Mouse (Mus musculus) stomach, postnatal 0 days (tissue): ENCODE measurements around the gene Hist1h3g. TPM values are rescaled to one million over a fixed set of nuclear protein-coding genes. Genes with fewer than 3 reads are reported as not detected.

ENCODE experiments used
- ATAC-seq: fragments of 200-750 bp; cut with Nextera tagmentation; 2 replicates; pipeline ENCODE4 v1.8.0; 2017; ENCODE audit not compliant: low FRiP score, low TSS enrichment
- DNase-seq: peaks from one replicate; pipeline ENCODE4 v3.0.0-alpha.2; 2016; ENCODE audit warnings: low spot score
- H3K27ac ChIP-seq: fragments of 300-500 bp; sonication (generic); replicated peaks from 2 replicates; pipeline ENCODE4 v1.5.1; 2014; ENCODE audit warnings: mild to moderate bottlenecking, control low read depth
- H3K27me3 ChIP-seq: fragments of 300-500 bp; sonication (generic); 2 replicates; pipeline ENCODE4 v1.6.1; 2014; ENCODE audit warnings: low read length; ENCODE audit not compliant: control insufficient read depth, insufficient read depth
- H3K36me3 ChIP-seq: fragments of 300-500 bp; sonication (generic); 2 replicates; pipeline ENCODE4 v1.6.1; 2014; ENCODE audit warnings: low read length, mixed read lengths; ENCODE audit not compliant: control insufficient read depth, insufficient read depth
- H3K4me1 ChIP-seq: fragments of 300-500 bp; sonication (generic); replicated peaks from 2 replicates; pipeline ENCODE4 v1.6.1; 2014; ENCODE audit warnings: antibody characterized with exemption; ENCODE audit not compliant: control insufficient read depth, insufficient read depth
- H3K4me2 ChIP-seq: fragments of 300-500 bp; sonication (generic); replicated peaks from 2 replicates; pipeline ENCODE4 v1.6.1; 2014; ENCODE audit warnings: low read depth, mild to moderate bottlenecking, control low read depth, moderate library complexity
- H3K4me3 ChIP-seq: fragments of 300-500 bp; sonication (generic); 2 replicates; pipeline ENCODE4 v1.5.1; 2014; ENCODE audit warnings: low read depth, low read length, control low read depth
- H3K9ac ChIP-seq: fragments of 300-500 bp; sonication (generic); 2 replicates; pipeline ENCODE4 v1.6.1; 2014; ENCODE audit warnings: mild to moderate bottlenecking, low read length, control low read depth, mixed read lengths
- H3K9me3 ChIP-seq: fragments of 300-500 bp; sonication (generic); 2 replicates; pipeline ENCODE4 v1.6.1; 2016; ENCODE audit warnings: low read length; ENCODE audit not compliant: control insufficient read depth
- CTCF ChIP-seq: IDR thresholded peaks from 2 replicates; pipeline ENCODE4 v1.5.1; 2016; ENCODE audit warnings: antibody characterized with exemption, low read depth, mild to moderate bottlenecking, moderate library complexity
- EP300 ChIP-seq: optimal IDR thresholded peaks from 2 replicates; pipeline ENCODE3; 2016; ENCODE audit warnings: antibody characterized with exemption
- WGBS: fragments of 180-500 bp; shearing (Covaris S2); extraction: QIAGEN DNeasy Blood & Tissue Kit; methylation state at CpG from one replicate; pipeline ENCODE4 v1.1.7; 2014; 5-methylcytosine and 5-hydroxymethylcytosine counted together
- polyA plus RNA-seq: library from polyadenylated mRNA; unstranded; fragments of >200 nt; fragmentation: Nextera tagmentation; extraction: Ambion mirVana; gene quantifications from 2 replicates; pipeline ENCODE4 v1.2.1, GENCODE M21; 2015

The Hist1h3g gene
- polyA plus RNA-seq, 1 experiment from 2014 or later: 3.4 TPM

DNA sequence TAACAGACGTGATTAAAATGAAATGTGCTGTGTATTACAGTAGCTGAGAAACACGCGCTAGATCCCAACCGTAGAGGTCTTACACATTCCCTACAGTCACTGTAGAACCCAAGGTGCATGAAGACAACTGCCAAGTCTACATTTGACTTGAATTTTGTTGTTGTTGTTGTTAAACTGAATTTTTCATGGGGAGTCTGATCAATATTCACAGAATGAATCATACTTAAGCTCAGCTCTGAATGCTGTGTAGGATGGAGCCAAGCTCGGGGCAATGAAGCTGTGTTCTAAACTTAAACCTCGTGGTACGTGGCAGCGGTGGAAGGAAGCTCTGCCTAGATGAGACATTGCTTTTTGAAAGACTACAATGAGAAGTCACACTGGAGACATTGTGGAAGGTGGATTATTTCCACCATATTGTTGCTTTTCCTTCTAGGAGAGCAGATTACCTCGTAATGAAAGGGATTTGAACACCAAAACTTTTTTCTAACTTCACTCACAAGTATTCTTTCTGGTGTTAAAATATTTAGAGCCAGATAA, 33.1 kb upstream of the Hist1h3g start:
- no peak overlapping the region for H3K9ac ChIP-seq
- no peak for DNase-seq
- no peak overlapping the region for H3K4me3 ChIP-seq
- H3K4me1 ChIP-seq: 0 out of 2 replicates have a peak, but pooled peaks cover 2% of the 10 kb centered on the region
- TF ChIP-seq CTCF (no peak), EP300 (no peak)
- 44% methylated on average over 9 of the region's 9 CpGs for WGBS
- H3K27ac ChIP-seq: no peak overlapping the region
- H3K27me3 ChIP-seq: no peaks in the 10 kb centered on the region
- no peaks in the 10 kb centered on the region for H3K9me3 ChIP-seq
- no peak overlapping the region for H3K4me2 ChIP-seq
- no peaks in the 10 kb centered on the region for H3K36me3 ChIP-seq
- no peak for ATAC-seq

- Histone ChIP-seq H3K27me3 (no peaks in the 10 kb centered on the region), H3K36me3 (no peaks in the 10 kb centered on the region), H3K27ac (no peak overlapping the region), H3K4me2 (no peak overlapping the region), H3K4me3 (no peak overlapping the region), H3K4me1 (0 out of 2 replicates have a peak, but pooled peaks cover 2% of the 10 kb centered on the region), H3K9me3 (no peaks in the 10 kb centered on the region), H3K9ac (no peak overlapping the region)
- ATAC-seq (no peak), DNase-seq (no peak)
- 49% methylated on average over 4 of the region's 4 CpGs for WGBS
- no peak for TF ChIP-seq EP300
- no peak for TF ChIP-seq CTCF
Measured at GRCm38 (mm10) chr13:23502916-23503315, 32.3 kb upstream of the Hist1h3g start.

GRCm38 (mm10) chr13:23503797-23504196, 31.4 kb upstream of the Hist1h3g start:
- no peaks in the 10 kb centered on the region for H3K36me3 ChIP-seq
- DNase-seq (peak; percentile 38), ATAC-seq (no peak)
- H3K9me3 ChIP-seq: no peaks in the 10 kb centered on the region
- no peak overlapping the region for H3K27ac ChIP-seq
- H3K27me3 ChIP-seq: no peaks in the 10 kb centered on the region
- WGBS: 7% methylated on average over 9 of the region's 9 CpGs
- no peak overlapping the region for H3K4me3 ChIP-seq
- no peaks in the 10 kb centered on the region for H3K4me1 ChIP-seq
- TF ChIP-seq CTCF (no peak), EP300 (no peak)
- H3K4me2 ChIP-seq: no peak overlapping the region
- H3K9ac ChIP-seq: no peak overlapping the region

DNA sequence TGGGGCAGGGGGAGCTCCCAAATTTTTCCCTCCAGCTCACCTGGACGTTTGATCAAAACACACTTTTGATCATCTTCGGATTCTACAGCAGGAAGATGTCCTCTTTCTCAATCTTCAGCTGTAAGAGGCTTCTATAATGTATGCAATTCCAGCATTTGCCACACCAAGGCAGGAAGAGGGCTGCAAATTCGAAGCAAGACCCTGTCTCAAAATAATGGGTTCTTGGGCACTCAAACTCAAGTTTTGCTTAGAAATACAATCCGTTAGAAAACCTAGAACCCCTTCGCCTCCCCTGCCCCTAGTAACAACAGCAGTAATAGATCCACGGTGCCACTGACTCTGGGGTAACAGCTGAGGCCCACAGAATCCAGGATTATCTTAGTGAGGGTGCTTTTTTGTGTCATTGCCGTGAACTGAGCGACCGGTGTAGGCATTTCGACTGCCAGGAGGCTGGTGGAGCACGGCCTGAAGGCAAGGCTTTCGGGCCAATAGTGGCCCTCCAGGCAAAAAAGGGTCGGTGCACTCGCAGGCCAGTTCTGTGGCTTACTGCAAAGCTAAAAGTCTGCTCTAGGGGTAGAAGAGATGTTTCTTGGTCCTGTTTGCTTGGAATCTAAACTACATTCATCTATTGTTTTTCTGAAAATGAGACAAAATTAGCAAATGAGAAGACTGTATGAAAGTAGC, 29.4 kb upstream of the Hist1h3g start:
- no peaks in the 10 kb centered on the region for H3K36me3 ChIP-seq
- H3K4me1 ChIP-seq: no peaks in the 10 kb centered on the region
- WGBS: 32% methylated on average over 14 of the region's 14 CpGs
- H3K9me3 ChIP-seq: no peaks in the 10 kb centered on the region
- TF ChIP-seq EP300: no peak
- no peak for TF ChIP-seq CTCF
- ATAC-seq: no peak
- H3K4me3 ChIP-seq: no peak overlapping the region
- no peaks in the 10 kb centered on the region for H3K27me3 ChIP-seq
- peak overlapping the region; percentile 30 for H3K4me2 ChIP-seq
- DNase-seq: no peak
- no peak overlapping the region for H3K9ac ChIP-seq
- no peak overlapping the region for H3K27ac ChIP-seq

- H3K4me3 ChIP-seq: no peak overlapping the region
- DNase-seq (peak; percentile 49), ATAC-seq (0 out of 2 replicates have a peak, but pooled peaks have one; percentile 24)
- H3K4me1 ChIP-seq: no peaks in the 10 kb centered on the region
- H3K9ac ChIP-seq: no peak overlapping the region
- H3K27ac ChIP-seq: no peak overlapping the region
- H3K36me3 ChIP-seq: no peaks in the 10 kb centered on the region
- no peak for TF ChIP-seq EP300
- TF ChIP-seq CTCF: no peak
- WGBS: 31% methylated on average over 13 of the region's 13 CpGs
- H3K27me3 ChIP-seq: no peaks in the 10 kb centered on the region
- H3K9me3 ChIP-seq: no peaks in the 10 kb centered on the region
- H3K4me2 ChIP-seq: peak overlapping the region; percentile 30; the same call in 1 of the 2 replicates
Measured at GRCm38 (mm10) chr13:23506351-23506750, 28.9 kb upstream of the Hist1h3g start.
